Mouse (Mus musculus) naive thymus-derived CD4-positive, alpha-beta T cell, adult 2 months (primary cell): Measurements from ENCODE around the gene Rdh16.
"Not testable (repeated sequence)": the region's sequence is repeated elsewhere in the genome, so short reads cannot be mapped to it uniquely, and the experiment has no call there.

Source experiments
- DNase-seq: peaks from one replicate; pipeline ENCODE4 v3.0.0-alpha.2; 2011; ENCODE audit warnings: low read depth

Rdh16 gene

GRCm38 (mm10) chr10:127834186-127834585 lies 33.2 kb downstream of the Rdh16 start:
- DNase-seq, result not testable (repeated sequence)

- DNase-seq, result no peak
Observed at GRCm38 (mm10) chr10:127835292-127835691, 34.3 kb downstream of the Rdh16 start.

GRCm38 (mm10) chr10:127837793-127838192 lies 36.8 kb downstream of the Rdh16 start:
- DNase-seq, result not testable (repeated sequence)

- DNase-seq, result no peak
Observed at GRCm38 (mm10) chr10:127838539-127838938, 37.6 kb downstream of the Rdh16 start.

- no peak for DNase-seq
Observed at GRCm38 (mm10) chr10:127840776-127841175, 39.8 kb downstream of the Rdh16 start.

- not testable (repeated sequence) for DNase-seq
Observed at GRCm38 (mm10) chr10:127845945-127846344, 45.0 kb downstream of the Rdh16 start.

GRCm38 (mm10) chr10:127848089-127848488 lies 47.1 kb downstream of the Rdh16 start:
- DNase-seq, result no peak

GRCm38 (mm10) chr10:127849628-127850027 lies 48.7 kb downstream of the Rdh16 start, which contains the start of gene Rdh19:
TSS of gene Rdh19 (plus strand) at chr10:127849928.
- no peak for DNase-seq

- no peak for DNase-seq
Observed at GRCm38 (mm10) chr10:127856376-127856775, 55.4 kb downstream of the Rdh16 start.

GRCm38 (mm10) chr10:127864931-127865330 lies 64.0 kb downstream of the Rdh16 start:
- no peak for DNase-seq

- no peak for DNase-seq
Observed at GRCm38 (mm10) chr10:127866232-127866631, 65.3 kb downstream of the Rdh16 start, which contains the start of gene Rdh16f2. TSS of gene Rdh16f2 (plus strand) at chr10:127866474.

GRCm38 (mm10) chr10:127872484-127872883 lies 71.5 kb downstream of the Rdh16 start:
- DNase-seq, result peak; percentile 50

- no peak for DNase-seq
Observed at GRCm38 (mm10) chr10:127877681-127878080, 76.7 kb downstream of the Rdh16 start.

- DNase-seq, result no peak
Observed at GRCm38 (mm10) chr10:127878262-127879057, 77.5 kb downstream of the Rdh16 start.

GRCm38 (mm10) chr10:127879155-127879688 lies 78.3 kb downstream of the Rdh16 start:
- DNase-seq, result no peak

- no peak for DNase-seq
Observed at GRCm38 (mm10) chr10:127881041-127881440, 80.1 kb downstream of the Rdh16 start.

GRCm38 (mm10) chr10:127886551-127886950 lies 85.6 kb downstream of the Rdh16 start:
- DNase-seq, result no peak

GRCm38 (mm10) chr10:127886971-127887370 lies 86.0 kb downstream of the Rdh16 start:
- DNase-seq, result no peak

GRCm38 (mm10) chr10:127888605-127889004 lies 87.7 kb downstream of the Rdh16 start, which contains the start of gene Rdh7:
TSS of gene Rdh7 (minus strand) at chr10:127888817.
- DNase-seq, result no peak

- no peak for DNase-seq
Observed at GRCm38 (mm10) chr10:127891481-127891880, 90.5 kb downstream of the Rdh16 start.

- DNase-seq, result peak; percentile 57
Observed at GRCm38 (mm10) chr10:127893163-127894022, 92.4 kb downstream of the Rdh16 start.
